Mouse (Mus musculus) neural tube, embryonic 13.5 days (tissue): ENCODE data around the gene Fam126a. TPM values are rescaled to one million over a fixed set of nuclear protein-coding genes. Genes with fewer than 3 reads are reported as not detected.
"Not testable (repeated sequence)": the region's sequence is repeated elsewhere in the genome, so short reads cannot be mapped to it uniquely, and the experiment has no call there.

ENCODE experiments used
- ATAC-seq: fragments of 200-750 bp; cut with Nextera tagmentation; 2 replicates; pipeline ENCODE4 v1.8.0; 2017; ENCODE audit warnings: low read depth, mild to moderate bottlenecking, moderate TSS enrichment, moderate library complexity
- H3K27ac ChIP-seq: fragments of 300-500 bp; sonication (generic); replicated peaks from 2 replicates; pipeline ENCODE4 v1.5.1; 2015; ENCODE audit warnings: moderate library complexity, mild to moderate bottlenecking, inconsistent platforms
- H3K27me3 ChIP-seq: fragments of 300-500 bp; sonication (generic); 2 replicates; pipeline ENCODE4 v1.6.1; 2015; ENCODE audit warnings: mild to moderate bottlenecking, inconsistent platforms
- H3K36me3 ChIP-seq: fragments of 300-500 bp; sonication (generic); 2 replicates; pipeline ENCODE4 v1.6.1; 2015; ENCODE audit warnings: mild to moderate bottlenecking, inconsistent platforms
- H3K4me1 ChIP-seq: fragments of 300-500 bp; sonication (generic); replicated peaks from 2 replicates; pipeline ENCODE4 v1.6.1; 2015; ENCODE audit warnings: inconsistent platforms
- H3K4me2 ChIP-seq: fragments of 300-500 bp; sonication (generic); 2 replicates; pipeline ENCODE4 v1.6.1; 2015; ENCODE audit warnings: inconsistent platforms, mild to moderate bottlenecking, moderate library complexity
- H3K4me3 ChIP-seq: fragments of 300-500 bp; sonication (generic); 2 replicates; pipeline ENCODE4 v1.5.1; 2015; ENCODE audit warnings: mild to moderate bottlenecking, inconsistent platforms
- H3K9ac ChIP-seq: fragments of 300-500 bp; sonication (generic); 2 replicates; pipeline ENCODE4 v1.6.1; 2015; ENCODE audit warnings: moderate library complexity, mild to moderate bottlenecking, inconsistent platforms
- H3K9me3 ChIP-seq: fragments of 300-500 bp; sonication (generic); 2 replicates; pipeline ENCODE4 v1.6.1; 2016; ENCODE audit warnings: inconsistent platforms
- WGBS: fragments of 180-500 bp; shearing (Covaris S2); methylation state at CpG from one replicate; pipeline ENCODE4 v1.1.7; 2015; 5-methylcytosine and 5-hydroxymethylcytosine counted together
- polyA plus RNA-seq: library from polyadenylated mRNA; unstranded; fragments of >200 nt; fragmentation: Nextera tagmentation; extraction: Ambion mirVana; gene quantifications from 2 replicates; pipeline ENCODE4 v1.2.1, GENCODE M21; 2015

Fam126a gene
- polyA plus RNA-seq, 1 experiment from 2014 or later, result 28.4 TPM

DNA sequence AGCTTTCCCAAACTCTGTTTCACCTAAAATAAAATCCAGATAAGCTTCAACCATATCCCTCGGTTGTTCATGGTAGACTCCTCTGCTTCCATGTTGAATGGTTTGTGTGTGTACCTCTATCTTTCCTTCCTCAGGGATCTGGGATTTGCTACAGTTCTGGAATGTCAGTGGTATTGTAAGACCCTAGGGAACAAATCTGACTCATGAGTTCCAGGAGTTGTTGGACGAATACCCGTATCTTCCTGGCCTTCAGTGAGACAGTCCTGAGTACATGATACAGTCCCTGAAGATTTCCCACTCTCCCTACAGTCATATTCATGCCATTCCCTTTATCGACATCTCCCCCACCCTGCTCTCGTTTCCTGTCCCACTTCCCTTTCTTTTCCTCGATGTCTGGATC lies 157.9 kb downstream of the Fam126a start:
- Histone ChIP-seq H3K4me3 (no peak overlapping the region), H3K9me3 (no peaks in the 10 kb centered on the region), H3K9ac (no peak overlapping the region), H3K4me2 (no peak overlapping the region), H3K27ac (no peak overlapping the region), H3K4me1 (no peaks in the 10 kb centered on the region), H3K36me3 (no peaks in the 10 kb centered on the region), H3K27me3 (no peaks in the 10 kb centered on the region; the same call in 1 of the 2 replicates)
- WGBS, result 89% methylated on average over 6 of the region's 6 CpGs
- no peak for ATAC-seq

- H3K27me3 ChIP-seq, H3K27ac ChIP-seq, H3K36me3 ChIP-seq, H3K4me2 ChIP-seq, H3K4me3 ChIP-seq, H3K4me1 ChIP-seq, H3K9ac ChIP-seq, H3K9me3 ChIP-seq, ATAC-seq: not testable (repeated sequence)
- WGBS, result 84% methylated on average over 2 of the region's 2 CpGs
Observed at GRCm38 (mm10) chr5:23871323-23871722, 159.2 kb downstream of the Fam126a start.

DNA sequence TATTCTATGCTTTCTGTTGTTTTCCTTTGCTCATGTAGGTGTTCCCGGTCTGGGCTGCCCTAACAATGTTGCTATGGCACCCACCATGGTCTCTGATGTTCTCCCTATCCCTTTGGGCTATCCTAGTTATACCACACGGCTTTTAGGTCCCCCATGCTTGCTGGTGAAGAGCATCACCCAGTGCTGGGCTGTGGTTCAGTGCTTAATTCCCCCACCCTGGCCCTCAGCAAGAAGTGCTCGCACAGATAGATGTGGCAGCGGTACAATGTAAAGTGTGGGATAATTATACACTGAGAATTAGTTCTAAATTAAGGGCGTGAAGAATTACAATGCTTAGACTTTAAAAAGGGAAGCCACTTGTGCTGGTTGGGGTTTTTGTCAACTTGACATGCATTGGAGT lies 164.5 kb downstream of the Fam126a start:
- Histone ChIP-seq H3K4me1 (no peaks in the 10 kb centered on the region), H3K4me3 (no peak overlapping the region), H3K27me3 (no peaks in the 10 kb centered on the region), H3K9ac (no peak overlapping the region), H3K27ac (no peak overlapping the region), H3K9me3 (no peaks in the 10 kb centered on the region), H3K36me3 (no peaks in the 10 kb centered on the region), H3K4me2 (no peak overlapping the region)
- 73% methylated on average over 5 of the region's 5 CpGs for WGBS
- ATAC-seq, result no peak

Other genes with a start within 250 kb of the Fam126a start
- 18.3 and 20.3 TPM in 2 replicates for gene Pus7, start 247.0 kb downstream of the Fam126a start, polyA plus RNA-seq
- 33.8 and 37.9 TPM in 2 replicates for gene Rint1, start 243.0 kb downstream of the Fam126a start, polyA plus RNA-seq
- 82.3 and 98.8 TPM in 2 replicates for gene Tomm7, start 186.5 kb downstream of the Fam126a start, polyA plus RNA-seq
- 130 and 136 TPM in 2 replicates for gene Klhl7, start 69.9 kb upstream of the Fam126a start, polyA plus RNA-seq
- 14.1 and 16.6 TPM in 2 replicates for gene Nupl2, start 134.3 kb upstream of the Fam126a start, polyA plus RNA-seq